Mouse (Mus musculus) myocyte (in vitro differentiated cells): ENCODE results near the gene Slc27a1. TPM values are rescaled to one million over a fixed set of nuclear protein-coding genes. Genes with fewer than 3 reads are reported as not detected.
A peak's percentile ranks its signal among the peaks of the same experiment; 100 is the strongest.

Experiments used
- H3K27me3 ChIP-seq: one replicate; pipeline ENCODE4 v1.6.1; 2011; ENCODE audit not compliant: control insufficient read depth, insufficient read depth, insufficient read length
- H3K36me3 ChIP-seq: one replicate; pipeline ENCODE4 v1.6.1; 2011; ENCODE audit not compliant: control insufficient read depth, insufficient read depth
- H3K4me2 ChIP-seq: one replicate; pipeline ENCODE4 v1.6.1; 2011; ENCODE audit warnings: low read depth, control low read depth
- H3K4me3 ChIP-seq: one replicate; pipeline ENCODE4 v1.5.1; 2011; ENCODE audit warnings: mild to moderate bottlenecking, control low read depth, moderate library complexity
- H3K79me2 ChIP-seq: one replicate; pipeline ENCODE4 v1.6.1; 2011; ENCODE audit not compliant: control insufficient read depth, insufficient read depth
- H3ac ChIP-seq: one replicate; pipeline ENCODE4 v1.6.1; 2011; ENCODE audit not compliant: control insufficient read depth, insufficient read length
- CEBPB ChIP-seq: IDR thresholded peaks from 2 replicates; pipeline ENCODE4 v1.6.1; 2011; ENCODE audit warnings: mild to moderate bottlenecking, moderate library complexity; ENCODE audit not compliant: poor library complexity, insufficient read depth, severe bottlenecking
- E2F4 ChIP-seq: IDR thresholded peaks from one replicate; pipeline ENCODE4 v1.6.1; 2011; ENCODE audit warnings: mild to moderate bottlenecking, control low read depth, moderate library complexity; ENCODE audit not compliant: insufficient read depth
- MAX ChIP-seq: IDR thresholded peaks from one replicate; pipeline ENCODE4 v1.6.1; 2011; ENCODE audit warnings: low read depth, mild to moderate bottlenecking, control low read depth
- MYOD1 ChIP-seq, 3 experiments: IDR thresholded peaks; one replicate each; pipeline ENCODE4 v1.6.1; 2011; ENCODE audit warnings: control low read depth in 2 of 3, low read depth in 2 of 3, mild to moderate bottlenecking in 2 of 3, moderate library complexity in 1 of 3; ENCODE audit not compliant: insufficient read length in 2 of 3, control insufficient read depth in 1 of 3
- MYOG ChIP-seq, 3 experiments: IDR thresholded peaks; one replicate each; pipeline ENCODE4 v1.6.1; 2011; ENCODE audit warnings: control low read depth in 2 of 3, low read depth in 2 of 3, mild to moderate bottlenecking in 2 of 3; ENCODE audit not compliant: insufficient read length in 2 of 3, control insufficient read depth in 1 of 3, insufficient read depth in 1 of 3
- POLR2A ChIP-seq: IDR thresholded peaks from one replicate; pipeline ENCODE4 v1.6.1; 2011; ENCODE audit warnings: low read depth, mild to moderate bottlenecking, control low read depth, moderate library complexity; ENCODE audit not compliant: insufficient read length
- POLR2AphosphoS2 ChIP-seq: IDR thresholded peaks from one replicate; pipeline ENCODE4 v1.6.1; 2011; ENCODE audit warnings: low read depth, control low read depth; ENCODE audit not compliant: insufficient read length
- REST ChIP-seq: IDR thresholded peaks from one replicate; pipeline ENCODE4 v1.6.1; 2011; ENCODE audit warnings: mild to moderate bottlenecking, control low read depth, moderate library complexity; ENCODE audit not compliant: insufficient read depth, insufficient read length
- SRF ChIP-seq: IDR thresholded peaks from one replicate; pipeline ENCODE4 v1.6.1; 2011; ENCODE audit warnings: low read depth; ENCODE audit not compliant: control insufficient read depth, insufficient read length
- TCF12 ChIP-seq: IDR thresholded peaks from one replicate; pipeline ENCODE4 v1.6.1; 2011; ENCODE audit warnings: mild to moderate bottlenecking, control low read depth; ENCODE audit not compliant: poor library complexity, insufficient read depth, severe bottlenecking
- TCF3 ChIP-seq: IDR thresholded peaks from one replicate; pipeline ENCODE4 v1.6.1; 2011; ENCODE audit warnings: low read depth, control low read depth; ENCODE audit not compliant: insufficient read length
- USF1 ChIP-seq: IDR thresholded peaks from one replicate; pipeline ENCODE4 v1.6.1; 2011; ENCODE audit warnings: low read depth, mild to moderate bottlenecking, control low read depth, moderate library complexity
- polyA plus RNA-seq: library from polyadenylated mRNA; unstranded; fragments of >200 nt; fragmentation: generic; extraction: Trizol; gene quantifications from one replicate; pipeline ENCODE4 v1.2.1, GENCODE M21; 2012; ENCODE audit warnings: missing spikeins

Gene Slc27a1
- polyA plus RNA-seq, 1 experiment, result 33.9 TPM

GRCm38 (mm10) chr8:71535663-71536062, 33.0 kb upstream of the Slc27a1 start:
- H3K79me2 ChIP-seq, result no peaks in the 10 kb centered on the region
- no peak overlapping the region for H3K4me2 ChIP-seq
- no peak for TF ChIP-seq SRF
- no peak for TF ChIP-seq TCF3
- TF ChIP-seq MAX, result no peak
- TF ChIP-seq CEBPB, result no peak
- no peak for TF ChIP-seq POLR2A
- no peak for TF ChIP-seq POLR2AphosphoS2
- no peak for TF ChIP-seq E2F4
- peak in 1 of 3 experiments; percentile 51 for TF ChIP-seq MYOG (IDR thresholded peaks at IDR 0.05; ENCODE audit: control insufficient read depth in 1 of 3, insufficient read depth in 1 of 3, insufficient read length in 2 of 3, low read depth in 2 of 3)
- no peak for TF ChIP-seq TCF12
- TF ChIP-seq USF1, result no peak
- no peak for TF ChIP-seq REST
- peak in 1 of 3 experiments; percentile 30 for TF ChIP-seq MYOD1 (IDR thresholded peaks at IDR 0.05; ENCODE audit: control insufficient read depth in 1 of 3, insufficient read length in 2 of 3, low read depth in 2 of 3)
- H3K27me3 ChIP-seq, result no peaks in the 10 kb centered on the region
- H3K4me3 ChIP-seq, result no peak overlapping the region
- H3ac ChIP-seq, result no peak overlapping the region
- no peaks in the 10 kb centered on the region for H3K36me3 ChIP-seq

- TF ChIP-seq TCF3 (no peak), USF1 (peak; percentile 45), MYOG (IDR thresholded peaks at IDR 0.05; ENCODE audit: control insufficient read depth in 1 of 3, insufficient read depth in 1 of 3, insufficient read length in 2 of 3, low read depth in 2 of 3) (peak in 2 of 3 experiments; percentile 87 to 92), MYOD1 (IDR thresholded peaks at IDR 0.05; ENCODE audit: control insufficient read depth in 1 of 3, insufficient read length in 2 of 3, low read depth in 2 of 3) (peak in 2 of 3 experiments; percentile 88 to 91)
- H3ac ChIP-seq, result peak within 1 kb of the TSS; percentile 16
- no peaks in the 10 kb centered on the region for H3K79me2 ChIP-seq
- peak within 1 kb of the TSS; percentile 91 for H3K4me2 ChIP-seq
- peak within 1 kb of the TSS; percentile 35 for H3K4me3 ChIP-seq
- H3K27me3 ChIP-seq, result no peaks in the 10 kb centered on the region
- no peaks in the 10 kb centered on the region for H3K36me3 ChIP-seq
These were observed 31.4 kb upstream of the Slc27a1 start, which contains the start of gene Bst2 for GRCm38 (mm10) chr8:71537028-71537867. Gene Bst2, minus strand, starts transcription at chr8:71537456.

- Histone ChIP-seq H3K4me2 (peak within 1 kb of the TSS; percentile 66), H3K27me3 (no peaks in the 10 kb centered on the region)
These were observed 25.9 kb upstream of the Slc27a1 start, which contains the start of gene Mvb12a for GRCm38 (mm10) chr8:71542632-71543343. Gene Mvb12a, plus strand, starts transcription at chr8:71542922.

GRCm38 (mm10) chr8:71543755-71544154, 24.9 kb upstream of the Slc27a1 start:
- H3K36me3 ChIP-seq, result no peaks in the 10 kb centered on the region
- H3ac ChIP-seq, result peak overlapping the region; percentile 29
- no peaks in the 10 kb centered on the region for H3K27me3 ChIP-seq
- peak overlapping the region; percentile 43 for H3K4me3 ChIP-seq
- H3K79me2 ChIP-seq, result no peaks in the 10 kb centered on the region
- no peak for TF ChIP-seq MAX
- no peak for TF ChIP-seq E2F4
- TF ChIP-seq POLR2A, result no peak
- peak overlapping the region; percentile 66 for H3K4me2 ChIP-seq

More at GRCm38 (mm10) chr8:71542632-71543343, 25.9 kb upstream of the Slc27a1 start, which contains the start of gene Mvb12a:
- TF ChIP-seq USF1, result peak; percentile 64
- TF ChIP-seq POLR2A, result peak; percentile 29
- TF ChIP-seq MYOG (IDR thresholded peaks at IDR 0.05; ENCODE audit: control insufficient read depth in 1 of 3, insufficient read depth in 1 of 3, insufficient read length in 2 of 3, low read depth in 2 of 3), result no peak
- Histone ChIP-seq H3K79me2 (no peaks in the 10 kb centered on the region), H3K36me3 (no peaks in the 10 kb centered on the region), H3K4me3 (peak within 1 kb of the TSS; percentile 43), H3ac (peak within 1 kb of the TSS; percentile 29)

GRCm38 (mm10) chr8:71545053-71545452, 23.6 kb upstream of the Slc27a1 start:
- H3K27me3 ChIP-seq, result no peaks in the 10 kb centered on the region
- H3K4me2 ChIP-seq, result no peak overlapping the region
- TF ChIP-seq MYOG (IDR thresholded peaks at IDR 0.05; ENCODE audit: control insufficient read depth in 1 of 3, insufficient read depth in 1 of 3, insufficient read length in 2 of 3, low read depth in 2 of 3) (no peak), POLR2A (no peak), E2F4 (no peak), POLR2AphosphoS2 (no peak), USF1 (no peak), SRF (no peak), TCF12 (no peak), TCF3 (no peak), CEBPB (no peak), MAX (no peak), MYOD1 (IDR thresholded peaks at IDR 0.05; ENCODE audit: control insufficient read depth in 1 of 3, insufficient read length in 2 of 3, low read depth in 2 of 3) (no peak), REST (no peak)
- no peaks in the 10 kb centered on the region for H3K79me2 ChIP-seq
- H3ac ChIP-seq, result no peak overlapping the region
- H3K36me3 ChIP-seq, result no peaks in the 10 kb centered on the region
- H3K4me3 ChIP-seq, result no peak overlapping the region
